Mouse (Mus musculus) olfactory bulb, adult 2 months (tissue): ENCODE measurements around the gene Nop53.

Experiments
- CTCF ChIP-seq: fragments of 200-500 bp; IDR thresholded peaks from 2 replicates; pipeline ENCODE4 v1.5.1; 2012; ENCODE audit warnings: low read depth, mild to moderate bottlenecking, low read length, moderate library complexity; ENCODE audit not compliant: insufficient read depth
- POLR2A ChIP-seq: fragments of 200-500 bp; IDR thresholded peaks from 2 replicates; pipeline ENCODE4 v1.6.1; 2012; ENCODE audit warnings: mild to moderate bottlenecking, low read depth, low read length, moderate library complexity; ENCODE audit not compliant: insufficient read depth

DNA sequence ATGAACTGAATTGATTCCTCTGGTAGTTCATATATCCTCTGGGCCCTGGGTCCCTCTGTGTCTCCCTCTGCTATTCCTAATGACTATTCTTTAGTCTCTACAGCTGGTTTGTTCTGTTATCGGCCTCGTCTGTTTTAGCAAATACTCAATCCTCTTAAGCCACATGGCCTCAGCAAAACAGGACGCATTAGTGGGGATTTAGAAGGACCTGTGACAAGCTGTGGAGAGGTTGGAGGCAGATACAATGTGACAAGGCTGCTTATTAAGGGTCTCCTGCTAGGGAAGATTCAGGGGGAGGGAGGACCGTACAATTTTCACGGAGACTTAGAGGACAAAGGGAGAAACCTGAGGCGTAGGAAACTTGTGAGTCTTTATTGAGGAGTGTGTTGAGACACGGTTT is 40.0 kb downstream of the Nop53 start:
- TF ChIP-seq CTCF (no peak), POLR2A (no peak)
